Mouse (Mus musculus): ENCODE results near the gene Smc6. TPM values are rescaled to one million over a fixed set of nuclear protein-coding genes. Genes with fewer than 3 reads are reported as not detected.

Smc6 gene
- polyA plus RNA-seq, 1 experiment from 2014 or later: 114 TPM

- Histone ChIP-seq H3K4me3 (no peak overlapping the region), H3K4me2 (no peak overlapping the region), H3K27ac (no peak overlapping the region), H3K9me3 (replicated peaks) (no peaks in the 10 kb centered on the region), H3K36me3 (no peaks in the 10 kb centered on the region), H3K9ac (no peak overlapping the region), H3K27me3 (no peaks in the 10 kb centered on the region), H3K4me1 (replicated peaks) (no peaks in the 10 kb centered on the region)
- WGBS: 62% methylated on average over 2 of the region's 2 CpGs
- no peak for ATAC-seq (replicated peaks; ENCODE audit: insufficient number of reproducible peaks, insufficient read depth, low FRiP score, low read depth)
Observed at GRCm38 (mm10) chr12:11235996-11236395, 29.7 kb upstream of the Smc6 start.

- Histone ChIP-seq H3K27ac (no peak overlapping the region), H3K36me3 (peaks cover 18% of the 10 kb centered on the region; the same call in 1 of the 2 replicates), H3K27me3 (no peaks in the 10 kb centered on the region), H3K9me3 (replicated peaks) (no peaks in the 10 kb centered on the region), H3K4me3 (no peak overlapping the region), H3K9ac (no peak overlapping the region), H3K4me1 (replicated peaks) (no peaks in the 10 kb centered on the region), H3K4me2 (no peak overlapping the region)
- WGBS: 97% methylated on average over 1 of the region's 1 CpGs
- no peak for ATAC-seq (replicated peaks; ENCODE audit: insufficient number of reproducible peaks, insufficient read depth, low FRiP score, low read depth)
Observed at GRCm38 (mm10) chr12:11247460-11247859, 18.2 kb upstream of the Smc6 start.

- Histone ChIP-seq H3K4me1 (replicated peaks) (no peaks in the 10 kb centered on the region), H3K9ac (no peak overlapping the region), H3K4me3 (no peak overlapping the region), H3K36me3 (peaks cover 13% of the 10 kb centered on the region; the same call in 1 of the 2 replicates), H3K27me3 (no peaks in the 10 kb centered on the region), H3K27ac (no peak overlapping the region), H3K4me2 (no peak overlapping the region), H3K9me3 (replicated peaks) (no peaks in the 10 kb centered on the region)
- WGBS: 73% methylated on average over 3 of the region's 3 CpGs
- no peak for ATAC-seq (replicated peaks; ENCODE audit: insufficient number of reproducible peaks, insufficient read depth, low FRiP score, low read depth)
Observed at GRCm38 (mm10) chr12:11250322-11250721, 15.4 kb upstream of the Smc6 start.

- ATAC-seq (replicated peaks; ENCODE audit: insufficient number of reproducible peaks, insufficient read depth, low FRiP score, low read depth): no peak
- H3K9me3 ChIP-seq (replicated peaks): no peaks in the 10 kb centered on the region
- H3K36me3 ChIP-seq: no peaks in the 10 kb centered on the region
- H3K4me3 ChIP-seq: peak overlapping the region; percentile 99
- H3K9ac ChIP-seq: peak overlapping the region; percentile 63
- WGBS: 2% methylated on average over 13 of the region's 13 CpGs
- peaks cover 28% of the 10 kb centered on the region for H3K4me1 ChIP-seq (replicated peaks)
- H3K27me3 ChIP-seq: no peaks in the 10 kb centered on the region
- H3K4me2 ChIP-seq: peak overlapping the region; percentile 89
- 0 out of 2 replicates have a peak overlapping the region, but pooled peaks have one; percentile 98 for H3K27ac ChIP-seq
Observed at GRCm38 (mm10) chr12:11264895-11265294, 791 bp upstream of the Smc6 start.

GRCm38 (mm10) chr12:11266282-11266985 lies 748 bp downstream of the Smc6 start:
- Histone ChIP-seq H3K27me3 (no peaks in the 10 kb centered on the region), H3K36me3 (no peaks in the 10 kb centered on the region), H3K9me3 (replicated peaks) (no peaks in the 10 kb centered on the region), H3K9ac (peak overlapping the region; percentile 98), H3K27ac (peak overlapping the region; percentile 98), H3K4me3 (peak overlapping the region; percentile 99), H3K4me2 (peak overlapping the region; percentile 89), H3K4me1 (replicated peaks) (peaks cover 28% of the 10 kb centered on the region)
- under 1% methylated on average over 47 of the region's 51 CpGs for WGBS
- peak; percentile 68 for ATAC-seq (replicated peaks; ENCODE audit: insufficient number of reproducible peaks, insufficient read depth, low FRiP score, low read depth)

GRCm38 (mm10) chr12:11267030-11267429 lies 1.3 kb downstream of the Smc6 start:
- H3K27ac ChIP-seq: peak overlapping the region; percentile 98; the same call in 1 of the 2 replicates
- H3K9me3 ChIP-seq (replicated peaks): no peaks in the 10 kb centered on the region
- H3K4me3 ChIP-seq: peak overlapping the region; percentile 99
- ATAC-seq (replicated peaks; ENCODE audit: insufficient number of reproducible peaks, insufficient read depth, low FRiP score, low read depth): no peak
- no peaks in the 10 kb centered on the region for H3K36me3 ChIP-seq
- no peaks in the 10 kb centered on the region for H3K27me3 ChIP-seq
- H3K9ac ChIP-seq: peak overlapping the region; percentile 98
- peaks cover 28% of the 10 kb centered on the region for H3K4me1 ChIP-seq (replicated peaks)
- H3K4me2 ChIP-seq: peak overlapping the region; percentile 89
- WGBS: 6% methylated on average over 4 of the region's 4 CpGs

GRCm38 (mm10) chr12:11272568-11272967 lies 6.9 kb downstream of the Smc6 start:
- Histone ChIP-seq H3K36me3 (peaks cover 10% of the 10 kb centered on the region), H3K9me3 (replicated peaks) (no peaks in the 10 kb centered on the region), H3K4me2 (no peak overlapping the region), H3K4me1 (replicated peaks) (peaks cover 14% of the 10 kb centered on the region), H3K4me3 (no peak overlapping the region), H3K27me3 (no peaks in the 10 kb centered on the region), H3K27ac (no peak overlapping the region), H3K9ac (no peak overlapping the region)
- 91% methylated on average over 4 of the region's 4 CpGs for WGBS
- ATAC-seq (replicated peaks; ENCODE audit: insufficient number of reproducible peaks, insufficient read depth, low FRiP score, low read depth): no peak

GRCm38 (mm10) chr12:11273185-11273584 lies 7.5 kb downstream of the Smc6 start:
- ATAC-seq (replicated peaks; ENCODE audit: insufficient number of reproducible peaks, insufficient read depth, low FRiP score, low read depth): no peak

GRCm38 (mm10) chr12:11276632-11277031 lies 10.9 kb downstream of the Smc6 start:
- 90% methylated on average over 2 of the region's 2 CpGs for WGBS
- H3K27ac ChIP-seq: no peak overlapping the region
- H3K4me2 ChIP-seq: no peak overlapping the region
- ATAC-seq (replicated peaks; ENCODE audit: insufficient number of reproducible peaks, insufficient read depth, low FRiP score, low read depth): no peak
- no peaks in the 10 kb centered on the region for H3K9me3 ChIP-seq (replicated peaks)
- no peak overlapping the region for H3K9ac ChIP-seq
- peaks cover 39% of the 10 kb centered on the region for H3K36me3 ChIP-seq
- no peak overlapping the region for H3K4me3 ChIP-seq
- peaks cover 4% of the 10 kb centered on the region; the same call in 1 of the 2 replicates for H3K4me1 ChIP-seq (replicated peaks)
- no peaks in the 10 kb centered on the region for H3K27me3 ChIP-seq

More at GRCm38 (mm10) chr12:11273185-11273584, 7.5 kb downstream of the Smc6 start:
- H3K27me3 ChIP-seq: no peaks in the 10 kb centered on the region
- H3K4me3 ChIP-seq: no peak overlapping the region
- H3K27ac ChIP-seq: no peak overlapping the region
- no peak overlapping the region for H3K4me2 ChIP-seq
- H3K9me3 ChIP-seq (replicated peaks): no peaks in the 10 kb centered on the region
- WGBS: 27% methylated on average over 1 of the region's 1 CpGs
- H3K9ac ChIP-seq: no peak overlapping the region
- peaks cover 9% of the 10 kb centered on the region for H3K4me1 ChIP-seq (replicated peaks)
- H3K36me3 ChIP-seq: peaks cover 14% of the 10 kb centered on the region

- Histone ChIP-seq H3K4me1 (replicated peaks) (peaks cover 4% of the 10 kb centered on the region; the same call in 1 of the 2 replicates), H3K27me3 (no peaks in the 10 kb centered on the region), H3K4me2 (no peak overlapping the region), H3K9ac (no peak overlapping the region), H3K9me3 (replicated peaks) (no peaks in the 10 kb centered on the region), H3K4me3 (no peak overlapping the region), H3K36me3 (peaks cover 42% of the 10 kb centered on the region), H3K27ac (no peak overlapping the region)
- ATAC-seq (replicated peaks; ENCODE audit: insufficient number of reproducible peaks, insufficient read depth, low FRiP score, low read depth): no peak
- 92% methylated on average over 6 of the region's 6 CpGs for WGBS
Observed at GRCm38 (mm10) chr12:11277207-11277606, 11.5 kb downstream of the Smc6 start.

- H3K9ac ChIP-seq: no peak overlapping the region
- H3K4me3 ChIP-seq: no peak overlapping the region
- H3K27ac ChIP-seq: no peak overlapping the region
- H3K27me3 ChIP-seq: no peaks in the 10 kb centered on the region
- H3K4me2 ChIP-seq: no peak overlapping the region
- 88% methylated on average over 3 of the region's 3 CpGs for WGBS
- H3K36me3 ChIP-seq: peaks cover 53% of the 10 kb centered on the region
- peaks cover 2% of the 10 kb centered on the region; the same call in 1 of the 2 replicates for H3K4me1 ChIP-seq (replicated peaks)
- H3K9me3 ChIP-seq (replicated peaks): no peaks in the 10 kb centered on the region
- no peak for ATAC-seq (replicated peaks; ENCODE audit: insufficient number of reproducible peaks, insufficient read depth, low FRiP score, low read depth)
Observed at GRCm38 (mm10) chr12:11279886-11280285, 14.2 kb downstream of the Smc6 start.

- no peaks in the 10 kb centered on the region for H3K4me1 ChIP-seq (replicated peaks)
- no peak for ATAC-seq (replicated peaks; ENCODE audit: insufficient number of reproducible peaks, insufficient read depth, low FRiP score, low read depth)
- no peaks in the 10 kb centered on the region for H3K9me3 ChIP-seq (replicated peaks)
- no peak overlapping the region for H3K4me3 ChIP-seq
- H3K4me2 ChIP-seq: no peak overlapping the region
- peaks cover 67% of the 10 kb centered on the region for H3K36me3 ChIP-seq
- H3K9ac ChIP-seq: no peak overlapping the region
- no peak overlapping the region for H3K27ac ChIP-seq
- no peaks in the 10 kb centered on the region for H3K27me3 ChIP-seq
- 88% methylated on average over 2 of the region's 2 CpGs for WGBS
Observed at GRCm38 (mm10) chr12:11281584-11281983, 15.9 kb downstream of the Smc6 start.
